Mouse (Mus musculus): ENCODE data around the gene Kif24. TPM values are rescaled to one million over a fixed set of nuclear protein-coding genes. Genes with fewer than 3 reads are reported as not detected.

Gene Kif24
- total RNA-seq, 2 experiments from 2014 or later: 14.9 to 29.6 TPM

DNA sequence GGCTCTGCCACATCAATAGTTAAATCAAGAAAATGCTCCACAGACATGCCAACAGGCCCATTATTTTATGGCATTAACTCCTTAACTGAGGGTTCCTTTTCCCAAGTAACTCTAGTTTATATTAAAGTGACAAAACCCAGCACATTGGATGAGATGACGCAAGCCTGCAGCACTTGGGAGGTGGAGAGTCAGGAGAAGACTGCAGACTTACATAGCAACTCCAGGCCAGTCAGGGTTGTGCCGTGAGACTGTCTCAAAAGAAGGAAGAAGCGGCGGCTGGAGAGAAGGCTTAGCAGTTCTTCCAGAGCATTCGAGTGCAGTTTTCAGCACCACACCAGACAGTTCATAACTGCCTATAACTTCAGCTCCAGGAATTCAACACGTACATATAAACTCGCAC, 105.3 kb downstream of the Kif24 start:
- ATAC-seq (replicated peaks; ENCODE audit: low FRiP score, low TSS enrichment, poor library complexity, severe bottlenecking): no peak

DNA sequence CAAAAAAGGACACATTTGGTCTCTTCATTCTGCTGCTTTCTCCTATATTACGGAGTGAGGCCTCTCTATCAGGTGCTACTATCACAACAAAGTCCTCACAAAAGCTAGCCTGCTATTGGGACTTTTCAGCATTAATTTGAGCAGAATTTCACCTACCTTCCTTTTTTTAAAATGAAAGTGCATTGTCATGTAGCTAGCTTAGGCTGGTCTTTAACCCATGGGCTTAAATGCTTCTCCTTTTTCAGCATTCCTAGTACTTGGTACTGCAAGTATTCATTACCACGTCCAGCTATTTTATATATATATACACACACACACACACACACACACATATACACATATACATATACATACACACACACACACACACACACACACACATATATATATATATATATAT, 106.0 kb downstream of the Kif24 start:
- ATAC-seq (replicated peaks; ENCODE audit: low FRiP score, low TSS enrichment, poor library complexity, severe bottlenecking): no peak

- no peak for ATAC-seq (replicated peaks; ENCODE audit: low FRiP score, low TSS enrichment, poor library complexity, severe bottlenecking)
Measured at GRCm38 (mm10) chr4:41357154-41357553, 107.5 kb downstream of the Kif24 start.

- no peak for ATAC-seq (replicated peaks; ENCODE audit: low FRiP score, low TSS enrichment, poor library complexity, severe bottlenecking)
Measured at GRCm38 (mm10) chr4:41353265-41353664, 111.4 kb downstream of the Kif24 start.

DNA sequence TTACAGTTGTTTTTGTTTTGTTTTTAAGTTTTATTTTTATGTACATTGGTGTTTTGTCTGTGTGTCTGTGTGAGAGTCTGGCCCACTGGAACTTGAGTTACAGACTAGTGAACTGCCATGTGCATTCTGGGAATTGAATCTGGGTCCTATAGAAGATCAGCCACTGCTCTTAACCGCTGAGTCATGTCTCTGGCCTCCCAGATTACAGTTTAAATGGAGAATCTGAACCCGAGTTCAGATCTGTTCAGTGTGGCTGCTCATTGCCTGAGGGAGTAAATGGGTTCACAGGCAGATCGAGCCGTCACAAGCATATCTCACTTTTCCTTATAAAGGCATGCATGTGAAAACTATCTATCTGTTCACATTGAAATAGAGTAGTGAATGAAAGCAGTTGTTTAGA, 111.9 kb downstream of the Kif24 start:
- no peak for ATAC-seq (replicated peaks; ENCODE audit: low FRiP score, low TSS enrichment, poor library complexity, severe bottlenecking)

DNA sequence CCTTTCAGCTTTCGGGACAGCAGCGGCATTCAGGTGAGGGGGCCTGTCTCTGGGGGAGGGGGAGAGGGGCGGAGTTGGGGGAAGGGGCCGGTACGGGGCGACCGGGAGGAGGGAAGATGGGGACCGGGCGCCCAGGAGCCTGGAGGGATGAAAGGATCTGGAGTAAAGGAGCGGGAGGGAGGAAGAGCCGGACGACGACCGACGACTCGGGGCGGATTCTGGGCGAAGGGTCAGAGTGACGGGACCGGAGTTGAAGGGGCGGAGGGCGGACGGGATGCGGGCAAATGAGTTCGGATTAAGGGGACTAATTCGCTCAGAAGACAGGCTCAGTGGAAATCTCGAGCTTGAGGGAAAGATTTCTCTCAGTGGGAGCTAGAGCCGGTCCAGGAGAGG, 115.5 kb downstream of the Kif24 start:
- peak; percentile 3; the same call in 1 of the 2 replicates for ATAC-seq (replicated peaks; ENCODE audit: low FRiP score, low TSS enrichment, poor library complexity, severe bottlenecking)

DNA sequence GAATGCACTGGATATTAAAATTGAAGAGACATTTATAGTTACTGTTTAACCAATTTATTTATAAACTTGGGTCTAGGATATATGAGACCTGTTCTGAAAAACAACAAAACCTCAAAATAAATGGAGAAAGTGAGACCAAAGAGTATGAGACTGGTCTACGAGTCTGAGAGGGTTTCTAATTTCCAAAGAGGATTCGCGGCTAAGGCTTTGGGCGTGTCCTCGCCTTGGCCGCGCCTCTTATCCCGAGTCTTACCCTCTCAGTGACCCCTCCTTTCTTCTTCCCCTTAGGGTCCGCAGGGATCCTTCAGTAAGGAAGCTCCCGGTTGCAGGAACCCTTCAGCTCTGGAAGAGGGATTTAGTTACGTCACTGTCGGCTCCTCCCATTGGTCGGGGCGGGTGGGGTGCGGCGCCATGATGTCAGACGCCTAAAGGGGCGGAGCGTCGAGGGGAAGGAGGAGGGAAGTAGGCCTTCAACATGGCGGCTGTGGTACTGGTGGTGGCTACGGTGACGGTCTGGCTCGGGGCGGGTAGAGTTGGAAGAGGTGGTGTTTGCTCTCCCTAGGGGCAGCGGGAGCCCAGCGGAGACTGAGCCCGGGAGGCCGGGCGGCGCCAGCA, 116.0 kb downstream of the Kif24 start, which contains the start of gene Ubap1:
TSS of gene Ubap1 (plus strand) at position 413 of the 615 bp plus-strand sequence.
- peak; percentile 98 for ATAC-seq (replicated peaks; ENCODE audit: low FRiP score, low TSS enrichment, poor library complexity, severe bottlenecking)

DNA sequence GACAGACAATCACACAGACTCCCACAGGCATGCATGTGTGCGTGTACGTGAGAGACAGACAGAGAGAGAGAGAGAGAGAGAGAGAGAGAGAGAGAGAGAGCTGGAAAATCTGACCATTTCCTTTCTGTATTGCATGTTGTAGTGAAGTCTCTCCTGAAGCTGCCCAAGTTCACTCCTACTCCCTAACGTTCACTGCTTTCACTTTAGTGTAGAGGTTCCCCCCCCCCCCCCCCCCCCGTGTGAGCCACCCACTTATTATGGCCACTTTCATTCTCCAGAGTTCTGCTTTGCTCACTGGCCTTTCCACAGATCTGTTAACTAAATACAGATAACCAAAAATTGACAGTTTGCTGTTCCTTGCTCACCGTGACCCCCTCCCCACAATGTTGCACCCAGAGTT, 116.8 kb downstream of the Kif24 start:
- ATAC-seq (replicated peaks; ENCODE audit: low FRiP score, low TSS enrichment, poor library complexity, severe bottlenecking): no peak

DNA sequence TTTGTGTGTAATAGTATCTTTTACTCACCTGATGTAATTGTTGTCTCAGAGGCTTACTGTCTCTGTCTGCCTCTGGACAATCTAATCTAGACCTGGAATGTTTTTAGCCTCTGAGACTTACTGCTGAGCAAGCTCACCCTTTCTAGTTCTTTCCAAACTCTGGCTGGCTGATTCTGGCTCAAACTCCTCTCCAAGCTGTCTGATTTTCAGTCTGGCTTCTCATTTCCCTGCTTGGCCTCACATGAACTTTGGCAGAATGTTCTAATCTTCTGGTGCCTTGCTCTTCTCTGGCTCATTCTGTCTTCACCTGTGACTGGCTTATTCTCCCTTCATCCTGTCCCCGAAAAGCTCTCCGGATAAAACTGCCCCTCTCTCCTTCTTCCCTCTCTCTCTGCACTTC, 118.7 kb downstream of the Kif24 start:
- ATAC-seq (replicated peaks; ENCODE audit: low FRiP score, low TSS enrichment, poor library complexity, severe bottlenecking): no peak

DNA sequence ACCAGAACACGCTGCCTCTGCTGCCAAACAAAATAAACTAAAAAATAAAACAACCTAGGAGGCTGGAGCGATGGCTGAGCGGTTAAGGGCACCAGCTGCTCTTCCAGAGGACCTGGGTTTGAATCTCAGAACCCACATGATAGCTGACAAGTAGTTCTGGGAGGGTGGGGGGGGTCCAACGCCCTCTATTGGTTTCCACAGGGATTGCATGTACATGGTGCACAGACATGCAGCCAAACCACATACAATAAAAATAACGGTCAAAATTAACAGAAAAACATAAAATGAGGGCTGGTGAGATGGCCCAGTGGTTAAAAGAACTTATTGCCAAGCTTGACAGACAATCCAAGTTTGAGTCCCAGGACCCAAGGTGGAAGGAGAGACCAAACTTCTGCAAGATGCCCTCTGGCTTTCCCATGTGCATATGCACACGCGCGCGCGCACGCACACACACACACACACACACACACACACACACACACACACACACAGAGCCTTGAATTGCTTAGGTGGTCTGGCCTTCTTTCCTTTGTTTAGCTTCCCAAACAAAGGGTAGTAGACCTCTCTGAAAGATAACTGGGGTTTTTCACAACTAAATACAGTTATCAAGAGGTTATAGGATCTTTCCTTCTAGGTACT, 123.7 kb downstream of the Kif24 start:
- ATAC-seq (replicated peaks; ENCODE audit: low FRiP score, low TSS enrichment, poor library complexity, severe bottlenecking): no peak

Other genes starting within 250 kb of the Kif24 start
- 92.9 and 107 TPM in 2 replicates for gene Ubap2, start 189.7 kb downstream of the Kif24 start, total RNA-seq (2014; fragmentation: Nextera tagmentation)
- 31.5 and 35.4 TPM in 2 replicates for gene Ubap2, start 189.7 kb downstream of the Kif24 start, total RNA-seq (2017)
- gene Dcaf12, start 150.0 kb downstream of the Kif24 start, total RNA-seq (2014; fragmentation: Nextera tagmentation): 25.0 and 25.9 TPM in 2 replicates
- 23.8 and 28.2 TPM in 2 replicates for gene Dcaf12, start 150.0 kb downstream of the Kif24 start, total RNA-seq (2017)
- gene Ubap1, start 115.9 kb downstream of the Kif24 start, total RNA-seq (2014; fragmentation: Nextera tagmentation): 15.4 and 16.9 TPM in 2 replicates
- gene Ubap1, start 115.9 kb downstream of the Kif24 start, total RNA-seq (2017): 21.4 and 54.4 TPM in 2 replicates
- 18.1 and 27.4 TPM in 2 replicates for gene Nudt2, start 264 bp upstream of the Kif24 start, total RNA-seq (2014; fragmentation: Nextera tagmentation)
- 18.2 and 40.3 TPM in 2 replicates for gene Nudt2, start 264 bp upstream of the Kif24 start, total RNA-seq (2017)
- gene AI464131, start 38.2 kb upstream of the Kif24 start, total RNA-seq (2014; fragmentation: Nextera tagmentation): 0.15 TPM in 1 of 2 replicates, not detected in the other
- gene AI464131, start 38.2 kb upstream of the Kif24 start, total RNA-seq (2017): not detected in 2 replicates
- gene 1110017D15Rik, start 52.4 kb upstream of the Kif24 start, total RNA-seq (2014; fragmentation: Nextera tagmentation): not detected in 2 replicates
- not detected in 2 replicates for gene 1110017D15Rik, start 52.4 kb upstream of the Kif24 start, total RNA-seq (2017)
- 1.7 and 1.9 TPM in 2 replicates for gene Fam219a, start 104.7 kb upstream of the Kif24 start, total RNA-seq (2014; fragmentation: Nextera tagmentation)
- 0.11 and 0.52 TPM in 2 replicates for gene Fam219a, start 104.7 kb upstream of the Kif24 start, total RNA-seq (2017)
- gene Dnaic1, start 104.9 kb upstream of the Kif24 start, total RNA-seq (2014; fragmentation: Nextera tagmentation): not detected in 2 replicates
- gene Dnaic1, start 104.9 kb upstream of the Kif24 start, total RNA-seq (2017): not detected in 2 replicates
- gene Enho, start 175.4 kb upstream of the Kif24 start, total RNA-seq (2014; fragmentation: Nextera tagmentation): not detected in 2 replicates
- gene Enho, start 175.4 kb upstream of the Kif24 start, total RNA-seq (2017): not detected in 2 replicates
- not detected in 2 replicates for gene Cntfr, start 232.2 kb upstream of the Kif24 start, total RNA-seq (2014; fragmentation: Nextera tagmentation)
- not detected in 2 replicates for gene Cntfr, start 232.2 kb upstream of the Kif24 start, total RNA-seq (2017)
- gene Il11ra1, start 235.1 kb upstream of the Kif24 start, total RNA-seq (2014; fragmentation: Nextera tagmentation): 21.5 and 39.9 TPM in 2 replicates
- 36.0 and 45.3 TPM in 2 replicates for gene Il11ra1, start 235.1 kb upstream of the Kif24 start, total RNA-seq (2017)
- gene Rpp25l, start 248.6 kb upstream of the Kif24 start, total RNA-seq (2014; fragmentation: Nextera tagmentation): 37.5 and 44.7 TPM in 2 replicates
- gene Rpp25l, start 248.6 kb upstream of the Kif24 start, total RNA-seq (2017): 33.5 and 38.9 TPM in 2 replicates

All from megakaryocyte-erythroid progenitor cell, adult 5-6 weeks (primary cell).